Mouse (Mus musculus) adrenal gland, adult 18-20 months (tissue): ENCODE data around the gene Ahcyl1. TPM values are rescaled to one million over a fixed set of nuclear protein-coding genes. Genes with fewer than 3 reads are reported as not detected.
"Not testable (repeated sequence)": the region's sequence is repeated elsewhere in the genome, so short reads cannot be mapped to it uniquely, and the experiment has no call there.

Experiments
- DNase-seq, 2 experiments: peaks; one replicate each; pipeline ENCODE4 v3.0.0; 2021 to 2022; ENCODE audit warnings: low spot score in 2 of 2
- total RNA-seq, 2 experiments: library from RNA; stranded (reverse); gene quantifications; 1 replicate in 1 of 2; 2 replicates in 1 of 2; pipeline ENCODE4 v1.2.3; 2021

Gene Ahcyl1
- total RNA-seq, 2 experiments from 2014 or later: 252 to 308 TPM

- no peak for DNase-seq
These were observed 37.4 kb downstream of the Ahcyl1 start for GRCm38 (mm10) chr3:107659000-107659399.

GRCm38 (mm10) chr3:107656888-107657287 is 39.5 kb downstream of the Ahcyl1 start:
- no peak for DNase-seq

- DNase-seq: no peak
These were observed 40.2 kb downstream of the Ahcyl1 start for GRCm38 (mm10) chr3:107656151-107656550.

- no peak for DNase-seq
These were observed 40.9 kb downstream of the Ahcyl1 start for GRCm38 (mm10) chr3:107655491-107655890.

GRCm38 (mm10) chr3:107654861-107655260 is 41.5 kb downstream of the Ahcyl1 start:
- DNase-seq: no peak

- DNase-seq: no peak
These were observed 43.4 kb downstream of the Ahcyl1 start for GRCm38 (mm10) chr3:107652968-107653367.

- not testable (repeated sequence) for DNase-seq
These were observed 46.1 kb downstream of the Ahcyl1 start for GRCm38 (mm10) chr3:107650276-107650675.

GRCm38 (mm10) chr3:107646947-107647346 is 49.4 kb downstream of the Ahcyl1 start:
- no peak for DNase-seq

- no peak for DNase-seq
These were observed 58.7 kb downstream of the Ahcyl1 start for GRCm38 (mm10) chr3:107637606-107638172.

- no peak for DNase-seq
These were observed 60.1 kb downstream of the Ahcyl1 start for GRCm38 (mm10) chr3:107636236-107636635.

- DNase-seq: no peak
These were observed 60.5 kb downstream of the Ahcyl1 start for GRCm38 (mm10) chr3:107635836-107636235.

GRCm38 (mm10) chr3:107633906-107634305 is 62.5 kb downstream of the Ahcyl1 start:
- DNase-seq: no peak

GRCm38 (mm10) chr3:107632786-107633185 is 63.6 kb downstream of the Ahcyl1 start:
- DNase-seq: no peak

GRCm38 (mm10) chr3:107631523-107631958 is 64.8 kb downstream of the Ahcyl1 start, which contains the start of gene Strip1:
TSS of gene Strip1 (minus strand) at chr3:107631694.
- DNase-seq: peak; percentile 83

GRCm38 (mm10) chr3:107630682-107631522 is 65.5 kb downstream of the Ahcyl1 start, which contains the start of gene Gm10961:
TSS of gene Gm10961 (plus strand) at chr3:107631322.
- no peak for DNase-seq

- no peak for DNase-seq
These were observed 66.9 kb downstream of the Ahcyl1 start for GRCm38 (mm10) chr3:107629411-107629810.

- no peak for DNase-seq
These were observed 67.8 kb downstream of the Ahcyl1 start for GRCm38 (mm10) chr3:107628551-107628950.

GRCm38 (mm10) chr3:107627641-107628040 is 68.7 kb downstream of the Ahcyl1 start:
- DNase-seq: no peak

- DNase-seq: no peak
These were observed 69.6 kb downstream of the Ahcyl1 start for GRCm38 (mm10) chr3:107626751-107627150.

GRCm38 (mm10) chr3:107625536-107625935 is 70.8 kb downstream of the Ahcyl1 start:
- DNase-seq: no peak

GRCm38 (mm10) chr3:107624424-107624823 is 71.9 kb downstream of the Ahcyl1 start:
- peak in 1 of 2 experiments; percentile 13 for DNase-seq

- peak in 1 of 2 experiments; percentile 15 for DNase-seq
These were observed 73.8 kb downstream of the Ahcyl1 start for GRCm38 (mm10) chr3:107622537-107622936.
